Mouse (Mus musculus) lung, adult 2 months (tissue): ENCODE data around the gene Cc2d2b.

Experiments
- CTCF ChIP-seq: fragments of 200-500 bp; IDR thresholded peaks from 2 replicates; pipeline ENCODE4 v1.5.1; 2011; ENCODE audit warnings: mild to moderate bottlenecking, low read length, control low read depth; ENCODE audit not compliant: insufficient read depth
- POLR2A ChIP-seq: fragments of 200-500 bp; IDR thresholded peaks from 2 replicates; pipeline ENCODE4 v1.6.1; 2011; ENCODE audit warnings: low read depth, mild to moderate bottlenecking, control low read depth, low read length, borderline replicate concordance; ENCODE audit errors: extremely low read depth

DNA sequence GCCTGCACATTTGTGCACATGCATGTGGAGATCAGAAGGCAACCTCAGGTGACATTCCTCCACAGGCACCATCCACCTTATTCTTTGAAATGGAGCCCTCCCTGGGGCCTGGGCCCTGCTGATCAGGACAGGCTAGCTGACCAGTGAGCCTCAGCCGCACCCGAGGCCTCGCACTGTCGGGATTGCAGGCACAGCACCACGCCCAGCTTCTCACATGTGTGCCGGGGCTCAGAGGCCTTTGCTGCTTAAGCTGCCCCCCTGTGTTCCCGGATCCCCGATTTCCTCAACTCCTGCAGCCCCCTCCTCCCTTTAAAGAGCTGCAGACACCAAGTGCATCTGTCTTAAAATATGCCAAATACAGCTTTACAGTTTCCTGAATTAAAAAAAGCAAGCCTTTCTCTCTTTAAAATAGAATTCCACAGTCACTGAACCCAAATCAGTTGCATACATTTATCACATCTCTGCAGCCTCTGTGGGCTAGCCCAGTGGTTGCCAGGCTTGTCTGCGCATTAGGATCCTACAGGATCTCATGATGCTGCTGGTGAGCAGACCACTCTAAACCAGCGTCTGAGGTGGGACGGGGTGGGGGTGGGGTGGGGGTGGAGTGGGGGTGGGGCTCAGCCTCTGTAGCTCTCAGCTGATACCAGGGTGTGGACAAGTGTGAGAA lies 29.0 kb upstream of the Cc2d2b start:
- TF ChIP-seq CTCF = no peak
- no peak for TF ChIP-seq POLR2A
